Mouse (Mus musculus) kidney, adult 9 months (tissue): ENCODE measurements at regions not wholly inside any gene's neighbourhood (a gene's known extent, or its start where the extent isn't known, plus 50 kb on each side); places are given as distances from the start of the nearest gene placed in this dataset.

Experiments
- DNase-seq: peaks from one replicate; pipeline ENCODE4 v3.0.0; 2022

DNA sequence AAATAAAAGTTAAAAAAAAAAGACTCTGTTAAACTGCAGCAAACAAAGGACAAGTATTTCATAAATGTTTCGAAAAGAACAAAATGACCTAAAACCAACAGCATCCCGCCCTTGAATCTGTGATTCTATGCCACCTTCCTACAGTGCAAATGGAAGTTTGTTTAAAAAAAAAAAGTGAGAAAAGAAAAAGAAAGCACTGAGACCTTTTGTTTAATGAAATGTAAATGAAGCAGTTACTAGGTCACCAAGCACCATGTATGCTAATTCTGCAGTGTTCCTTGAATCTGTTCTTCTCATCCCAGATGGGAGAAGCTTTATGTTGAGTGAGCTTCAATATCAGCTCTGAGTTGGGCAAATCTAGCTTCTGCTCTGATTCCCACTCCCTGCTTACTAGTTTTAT lies 64.8 kb downstream of the Dnajb9 start:
- DNase-seq = no peak

DNA sequence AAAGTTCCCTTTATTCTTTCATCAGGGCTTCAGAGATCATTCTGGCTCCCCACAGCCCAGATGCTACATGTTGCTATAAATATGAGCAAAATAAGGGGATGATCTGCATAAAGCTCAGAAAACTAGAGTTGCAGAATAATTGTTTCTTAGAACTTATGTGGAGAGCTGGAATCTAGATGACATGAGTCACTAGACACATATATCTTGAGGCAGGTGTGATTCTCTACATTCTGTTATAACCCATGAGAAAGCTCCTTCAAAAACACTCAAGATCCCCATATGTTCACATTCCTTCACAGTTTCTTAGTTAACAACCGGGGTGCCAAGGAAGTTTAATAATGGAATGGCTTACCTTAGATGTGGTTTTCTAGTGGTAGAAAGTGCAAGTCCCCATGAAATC lies 71.1 kb downstream of the Dnajb9 start:
- DNase-seq = no peak

DNA sequence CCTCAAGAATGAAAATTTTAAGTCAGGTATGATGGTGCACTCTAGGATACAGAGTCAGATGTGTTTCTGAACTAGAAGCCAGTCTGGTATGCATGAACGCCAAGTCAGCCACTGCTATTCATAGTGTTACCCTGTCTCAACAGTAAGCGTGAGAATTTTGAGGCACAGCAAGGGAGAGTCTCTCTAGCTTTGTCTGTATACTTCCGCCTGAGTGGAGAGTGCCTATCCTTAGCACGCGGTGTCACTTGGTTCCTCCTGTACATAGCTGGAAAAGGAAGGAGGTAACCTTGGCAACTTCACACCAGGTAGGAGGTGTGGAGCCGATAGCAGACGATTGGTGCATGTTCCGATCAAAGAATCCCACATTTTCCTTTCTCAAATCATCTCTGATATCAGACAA lies 81.3 kb downstream of the Dnajb9 start:
- no peak for DNase-seq

DNA sequence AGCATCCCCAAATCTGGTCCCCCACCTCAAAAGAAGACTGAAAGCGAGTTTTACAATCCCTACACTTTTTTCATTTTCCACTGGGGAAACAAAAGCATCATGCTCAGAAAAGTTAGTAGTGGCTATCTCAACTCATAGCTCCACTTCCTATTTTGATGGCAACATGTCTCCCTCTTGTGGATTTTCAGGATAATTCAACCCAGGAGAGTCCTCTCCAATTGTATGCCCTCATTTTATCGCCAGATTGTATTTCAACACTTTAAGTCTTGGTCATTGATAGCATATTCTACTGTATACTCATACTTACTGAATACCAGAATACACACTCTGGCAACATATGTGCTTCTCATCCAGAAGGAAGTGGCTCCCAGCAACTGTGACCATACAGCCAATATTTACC lies 105.0 kb downstream of the Dnajb9 start:
- DNase-seq = peak; percentile 6

DNA sequence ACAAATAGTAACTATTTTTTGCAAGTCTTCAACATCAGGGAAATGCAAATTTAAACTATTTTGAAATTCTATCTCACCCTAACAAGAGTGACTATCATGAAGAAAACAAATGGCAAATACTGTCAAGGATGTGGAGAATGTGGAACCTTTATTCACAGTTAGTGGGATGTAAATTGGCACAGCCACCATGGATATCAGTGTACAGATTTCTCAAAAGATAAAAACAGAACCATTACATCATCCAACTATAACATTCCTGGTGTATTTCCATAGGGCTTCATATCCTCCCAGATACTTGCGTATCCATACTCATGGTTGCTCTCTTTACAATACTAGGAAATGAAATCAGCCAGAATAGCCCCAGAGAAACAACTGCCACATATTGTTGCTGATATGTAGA lies 110.9 kb downstream of the Dnajb9 start:
- no peak for DNase-seq

DNA sequence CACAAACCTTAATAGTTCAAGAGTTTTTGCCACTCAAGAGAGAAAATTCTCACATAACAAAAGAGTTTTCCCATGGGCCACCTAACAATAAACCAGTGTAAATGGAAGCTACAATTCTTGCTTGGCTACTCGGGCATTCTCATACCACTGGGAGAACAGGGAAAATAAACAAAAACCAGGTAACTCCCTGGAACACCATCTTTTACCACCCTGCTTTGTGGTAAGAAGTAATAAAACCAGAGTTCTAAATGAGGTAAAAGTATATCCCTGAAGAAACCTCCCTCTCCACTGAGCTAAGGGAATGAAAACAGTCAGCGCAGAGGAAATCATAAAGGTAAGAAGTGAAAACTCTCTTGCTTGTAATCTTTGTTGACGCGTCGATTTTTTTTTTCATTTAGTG lies 138.4 kb downstream of the Dnajb9 start:
- DNase-seq = no peak

DNA sequence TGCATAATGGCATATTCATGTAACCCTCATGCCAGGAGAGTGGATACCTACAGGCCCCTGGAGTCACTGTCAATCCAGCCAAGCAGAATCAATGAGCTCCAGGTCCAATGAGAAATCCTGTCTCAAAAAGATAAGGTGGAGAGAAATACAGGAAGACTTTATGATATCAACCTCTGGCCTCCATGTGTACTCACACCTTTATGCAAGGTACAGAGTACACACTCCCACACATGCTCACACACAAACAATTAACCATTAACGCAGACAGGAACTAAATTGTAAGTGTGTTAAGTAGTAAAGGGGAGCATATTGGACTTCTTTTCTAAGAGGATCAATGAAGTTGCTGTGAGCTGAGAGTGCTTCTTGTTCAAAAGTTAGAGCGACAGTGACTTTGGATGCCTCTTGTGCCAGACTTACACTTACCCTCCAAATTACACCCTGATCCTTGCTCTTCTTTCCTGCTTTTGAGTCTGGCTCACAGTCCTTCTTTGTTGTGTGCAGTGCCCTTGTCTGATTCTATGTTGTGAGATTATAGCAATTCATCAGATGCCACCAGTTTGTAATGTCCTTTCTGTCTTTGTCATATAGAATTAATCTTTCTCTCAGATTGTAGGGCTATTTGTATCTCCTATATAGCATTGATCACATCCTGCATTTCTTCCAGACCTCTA lies 153.5 kb downstream of the Dnajb9 start:
- DNase-seq = no peak

DNA sequence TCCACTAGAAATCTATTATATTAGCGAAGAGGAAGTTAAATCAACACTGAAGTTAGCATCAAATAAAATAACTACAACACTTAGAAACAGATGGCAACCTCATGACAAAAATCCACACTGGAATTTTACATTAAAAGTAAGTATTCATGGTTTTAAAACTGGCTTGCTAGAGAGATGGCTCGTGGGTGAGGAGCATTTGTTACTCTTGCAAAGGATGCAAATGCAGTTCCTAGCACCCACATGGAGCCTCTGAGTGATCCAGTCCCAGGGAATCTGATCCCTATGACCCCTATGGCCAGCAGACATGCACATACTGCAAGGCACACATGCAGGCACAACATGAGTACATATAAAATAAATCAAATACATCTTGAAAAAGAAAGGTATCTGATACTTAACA lies 164.3 kb downstream of the Dnajb9 start:
- DNase-seq = no peak

DNA sequence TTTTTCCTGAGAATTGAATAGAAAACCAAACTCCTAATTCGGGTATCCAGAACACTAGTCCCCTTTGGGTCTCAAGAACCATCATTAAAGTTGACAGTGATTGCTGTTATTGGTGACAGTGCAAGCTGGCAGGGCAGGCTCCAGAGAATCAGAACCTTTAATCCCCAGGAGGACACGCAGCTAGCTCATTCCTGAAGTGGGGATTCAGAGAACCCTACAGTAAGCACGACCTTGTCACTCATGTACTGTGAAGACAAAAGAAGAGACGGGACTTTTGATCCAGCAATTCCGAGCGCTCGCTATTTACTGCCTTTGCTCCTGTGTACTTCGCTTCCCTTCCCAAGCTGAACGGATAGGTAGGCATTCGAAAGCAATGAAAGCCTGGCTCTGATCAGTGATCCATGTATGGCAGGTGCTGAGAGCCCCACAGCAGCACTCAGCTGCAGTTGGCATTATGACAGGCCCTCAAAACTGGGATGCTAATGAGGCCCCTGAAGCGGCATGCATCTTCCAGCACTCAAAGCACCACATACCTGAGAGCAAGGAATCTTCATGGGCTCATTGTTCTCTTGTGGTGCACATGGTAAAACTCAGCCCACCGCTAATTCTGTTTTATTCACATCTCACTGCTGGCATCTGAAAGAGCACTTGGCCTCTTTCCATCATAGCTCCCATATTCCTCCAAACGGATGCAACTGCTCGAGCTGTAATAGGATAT lies 165.6 kb downstream of the Dnajb9 start:
- no peak for DNase-seq

DNA sequence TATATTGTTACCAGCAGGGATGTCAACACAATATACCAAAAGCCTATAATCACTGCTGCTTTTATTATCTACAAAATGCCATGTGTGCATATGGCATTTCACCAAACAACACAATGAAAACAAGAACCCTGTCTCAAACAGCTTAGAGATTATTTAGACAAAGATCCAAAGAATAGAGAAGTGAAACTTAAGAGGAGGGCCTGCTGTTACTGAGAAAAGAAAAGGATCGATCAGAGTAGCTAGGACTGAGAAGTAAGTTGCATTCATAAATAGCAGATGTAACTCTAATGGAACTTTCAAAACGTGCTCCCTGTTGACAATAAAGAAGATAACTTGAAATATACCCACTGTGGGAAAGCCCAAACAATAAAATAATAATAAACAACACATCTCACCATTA lies 203.3 kb downstream of the Dnajb9 start:
- no peak for DNase-seq

DNA sequence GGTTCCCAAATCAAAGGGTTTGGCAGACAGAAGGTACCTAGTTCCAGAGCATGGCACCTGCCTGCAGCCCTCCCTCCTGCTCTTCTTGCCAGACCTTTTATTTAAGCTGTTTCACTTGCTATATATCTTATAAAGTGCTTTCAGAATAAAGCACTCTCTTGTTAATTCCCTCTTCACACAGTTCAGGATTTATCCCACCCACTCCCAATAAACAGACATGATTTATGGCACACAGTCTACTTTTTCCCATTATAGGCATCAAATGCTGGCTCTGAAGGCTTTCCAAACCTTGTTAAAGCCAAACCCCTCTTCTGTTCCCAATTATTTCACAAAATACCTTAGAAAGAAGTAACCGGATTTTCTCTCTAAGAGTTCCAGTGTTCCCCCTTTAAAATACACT lies 226.6 kb downstream of the Dnajb9 start:
- DNase-seq = no peak

DNA sequence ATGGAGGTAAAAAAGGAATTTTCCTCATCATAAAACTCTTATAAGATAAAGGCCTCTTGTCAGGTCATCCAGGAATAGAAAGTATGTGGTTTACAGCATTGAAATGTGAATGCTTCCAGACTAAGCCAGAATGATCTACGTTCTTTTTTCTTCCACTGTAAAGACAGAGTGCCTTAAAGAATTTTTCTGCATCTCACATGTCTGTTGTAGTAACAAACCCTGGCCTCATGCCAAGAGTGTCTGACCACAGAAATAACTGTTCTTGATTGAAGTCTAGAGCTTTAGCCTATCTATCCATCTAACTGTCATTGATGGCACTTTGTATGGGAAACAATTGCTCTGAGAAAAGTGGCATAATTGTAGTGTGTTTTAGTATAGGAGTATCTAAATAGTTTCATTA lies 246.2 kb downstream of the Dnajb9 start:
- DNase-seq = no peak

DNA sequence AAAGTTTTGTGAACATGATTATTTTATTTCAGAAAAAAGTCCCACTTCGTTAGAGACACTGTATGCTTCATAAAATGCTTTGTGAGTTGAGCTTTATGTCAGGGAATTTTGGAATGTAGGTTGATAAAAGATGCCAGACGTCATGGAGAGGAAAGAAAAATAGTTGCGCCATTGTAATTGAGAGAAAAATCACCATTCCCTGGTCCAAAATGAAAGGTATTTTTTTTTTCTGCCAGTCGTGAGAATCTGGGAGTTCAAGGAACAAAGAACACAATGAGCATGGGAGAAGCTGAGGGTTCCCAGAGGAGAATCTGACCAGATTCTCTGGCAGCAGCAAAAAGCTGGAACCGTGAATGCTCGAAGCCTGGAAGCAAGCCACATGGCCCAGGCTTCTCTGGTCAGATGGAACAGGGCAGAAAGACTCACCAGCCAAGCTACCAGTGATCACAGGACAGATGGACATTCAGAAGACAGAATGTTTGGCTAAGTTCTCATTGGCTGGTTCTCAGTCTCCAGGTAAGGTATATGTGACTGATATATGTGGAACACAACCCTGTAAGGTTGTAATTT lies 247.5 kb downstream of the Dnajb9 start:
- DNase-seq = peak; percentile 23

DNA sequence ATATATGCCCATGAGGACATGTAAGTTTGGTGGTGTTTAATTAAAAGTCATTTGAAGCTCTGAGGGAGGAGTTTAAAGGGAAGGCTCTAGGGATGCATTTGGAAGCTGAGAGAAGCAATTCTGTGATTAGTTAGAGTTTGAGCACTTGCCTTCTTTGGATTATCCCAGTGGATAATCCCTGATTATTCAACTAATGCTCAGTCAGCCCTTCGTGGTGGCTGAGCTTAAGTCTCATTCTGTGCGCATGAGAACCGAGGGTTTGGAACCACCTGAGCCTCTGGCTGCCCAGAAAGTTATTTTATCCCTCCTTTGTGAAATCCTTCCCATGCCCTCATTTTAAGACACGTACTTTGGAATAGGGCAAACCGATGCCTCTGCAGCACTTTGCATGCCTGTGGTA lies 285.9 kb downstream of the Dnajb9 start:
- DNase-seq = no peak

DNA sequence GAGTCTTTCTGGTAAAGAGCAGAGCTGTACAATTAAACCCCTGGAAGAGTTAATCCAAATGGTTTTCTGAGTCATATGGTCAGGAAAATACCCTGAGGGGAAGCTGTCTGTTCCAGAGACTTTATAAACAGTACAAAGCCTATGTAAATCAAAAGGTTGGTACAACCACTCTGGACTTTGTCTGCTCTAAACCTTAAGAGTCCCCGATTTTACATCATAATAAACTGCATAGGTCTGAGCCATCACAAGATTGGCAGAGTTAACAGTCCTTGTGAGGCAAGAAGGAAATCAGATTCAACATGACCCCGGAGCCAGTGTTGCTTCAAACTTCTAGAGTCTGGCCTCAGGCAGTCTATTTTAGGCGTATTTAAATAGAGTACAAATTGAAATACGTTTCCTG lies 289.7 kb downstream of the Dnajb9 start:
- DNase-seq = no peak

DNA sequence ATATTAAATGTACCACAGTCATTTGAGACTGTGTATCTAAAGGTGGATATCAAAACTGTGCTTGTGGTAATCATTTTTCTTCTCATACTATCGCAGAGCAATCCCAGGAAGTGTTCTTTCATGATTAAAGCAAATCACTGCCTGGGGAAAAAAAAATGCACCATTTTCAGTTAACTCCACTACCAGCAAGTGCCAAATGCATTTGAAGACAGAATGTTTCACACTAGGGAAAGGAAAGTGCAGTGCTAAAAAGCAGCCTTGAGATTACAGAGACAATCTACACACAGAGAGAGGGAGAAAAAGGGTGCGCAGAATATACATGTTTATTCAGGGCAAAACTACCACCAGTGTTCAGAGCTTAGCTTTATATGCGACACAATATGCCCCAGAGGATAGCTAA lies 291.0 kb downstream of the Dnajb9 start:
- DNase-seq = no peak

DNA sequence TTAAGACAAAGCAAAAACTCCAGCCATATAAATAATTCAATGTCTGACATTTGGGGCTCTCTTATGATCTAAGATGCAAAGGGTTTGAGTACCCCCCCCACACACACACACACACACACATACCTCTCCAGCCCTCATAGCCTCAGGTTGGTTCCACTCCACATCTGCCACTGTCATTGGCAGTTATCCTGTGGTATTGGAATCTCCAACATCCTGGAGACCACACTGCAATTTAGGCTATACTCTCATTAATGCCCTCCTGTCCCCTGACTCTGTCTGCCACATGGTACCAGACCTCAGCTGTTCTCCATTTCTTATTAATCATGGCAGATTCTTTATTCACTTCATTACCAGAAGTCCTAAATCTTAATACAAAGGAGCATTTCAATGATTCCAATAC lies 293.3 kb downstream of the Dnajb9 start:
- no peak for DNase-seq

DNA sequence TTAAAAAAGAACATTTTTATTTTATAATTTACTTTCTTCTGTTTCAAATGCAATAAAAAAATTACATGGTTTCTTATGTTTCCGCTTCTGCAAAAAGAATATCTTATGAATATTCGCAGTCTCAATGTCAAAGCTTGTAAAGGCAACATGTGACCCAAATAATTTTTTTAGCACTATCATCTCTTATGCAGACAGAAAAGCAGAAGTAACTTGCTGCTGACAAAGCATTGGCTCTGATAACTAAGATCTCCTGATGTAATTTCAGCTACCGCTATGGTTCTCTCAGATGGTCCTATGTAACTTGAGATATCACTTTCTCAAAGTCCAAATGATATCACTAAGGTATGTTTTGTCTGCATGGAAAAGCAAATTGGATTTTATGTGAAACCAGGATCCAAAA lies 310.9 kb downstream of the Dnajb9 start:
- DNase-seq = no peak

DNA sequence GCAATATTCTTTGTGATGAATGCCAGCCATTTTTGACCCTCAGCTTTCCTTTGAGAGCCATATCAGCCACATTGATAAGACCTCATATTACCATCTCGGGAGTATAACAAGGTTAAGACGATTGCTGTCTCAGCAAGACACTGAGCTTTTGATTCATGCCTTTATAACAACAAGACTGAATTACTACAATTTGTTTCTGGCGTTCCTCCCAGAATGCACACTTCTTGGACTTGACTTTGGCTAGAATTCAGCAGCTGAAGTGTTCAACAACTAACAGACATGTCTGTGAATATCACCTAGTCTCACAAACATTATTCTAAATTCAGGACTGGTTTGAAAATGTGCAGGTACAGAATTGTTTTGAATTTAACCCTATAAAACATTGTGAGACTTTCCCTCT lies 324.5 kb downstream of the Dnajb9 start:
- DNase-seq = no peak

DNA sequence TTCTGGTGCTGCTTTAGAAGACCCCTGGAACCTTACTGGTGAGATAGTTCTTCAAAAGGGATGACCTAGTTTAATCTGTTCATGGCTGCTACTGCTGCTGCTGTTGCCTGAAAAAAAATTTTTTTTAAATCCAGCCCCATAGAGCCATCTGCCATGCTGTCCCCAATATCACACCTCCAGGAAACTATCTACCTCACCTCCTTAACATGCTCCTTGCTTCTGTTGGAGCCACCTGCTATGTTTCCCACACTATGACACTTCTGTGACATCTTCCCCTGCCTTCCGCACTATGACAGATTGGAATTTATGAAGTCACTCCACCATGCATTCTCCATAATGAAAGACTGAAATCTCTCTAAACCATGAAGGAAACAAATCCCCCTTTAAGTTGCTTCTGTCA lies 349.6 kb downstream of the Dnajb9 start:
- no peak for DNase-seq

DNA sequence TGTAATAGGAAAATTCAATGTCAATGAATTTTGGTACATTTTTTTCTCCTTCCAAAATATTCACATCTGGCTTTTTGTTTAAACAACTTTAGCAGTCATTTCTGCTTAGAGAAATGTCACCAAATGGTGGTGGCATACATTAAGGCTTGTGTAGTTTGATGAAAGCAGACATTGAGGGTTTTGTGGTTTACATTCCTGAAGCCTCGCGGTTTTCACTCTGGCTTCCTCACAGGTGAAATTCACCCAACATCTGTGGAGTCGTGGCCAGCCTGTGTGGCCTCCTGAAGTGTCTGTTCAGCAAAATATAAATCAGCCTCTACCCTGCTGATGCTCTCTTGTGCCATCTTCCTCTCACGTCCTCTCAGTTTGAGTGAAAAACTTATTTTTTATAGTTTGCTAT lies 353.8 kb downstream of the Dnajb9 start:
- no peak for DNase-seq

DNA sequence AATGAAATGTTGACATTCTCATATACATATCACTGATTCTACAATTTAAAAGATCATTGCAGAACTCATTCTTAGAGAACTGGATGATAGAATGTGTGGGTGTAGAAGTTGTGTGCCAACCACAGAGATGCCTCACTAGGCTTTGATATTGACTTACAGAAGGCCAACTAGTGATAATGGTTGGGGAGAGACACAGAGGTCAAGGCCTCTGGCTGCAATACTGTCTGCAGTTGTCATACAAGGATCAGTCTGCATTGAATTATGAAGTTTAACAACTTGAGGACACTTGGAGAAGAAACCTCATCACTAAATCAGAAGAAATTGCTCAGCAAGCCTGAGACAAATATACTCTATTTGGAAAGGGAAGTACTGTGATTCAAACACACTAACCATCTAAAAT lies 357.9 kb downstream of the Dnajb9 start:
- no peak for DNase-seq

DNA sequence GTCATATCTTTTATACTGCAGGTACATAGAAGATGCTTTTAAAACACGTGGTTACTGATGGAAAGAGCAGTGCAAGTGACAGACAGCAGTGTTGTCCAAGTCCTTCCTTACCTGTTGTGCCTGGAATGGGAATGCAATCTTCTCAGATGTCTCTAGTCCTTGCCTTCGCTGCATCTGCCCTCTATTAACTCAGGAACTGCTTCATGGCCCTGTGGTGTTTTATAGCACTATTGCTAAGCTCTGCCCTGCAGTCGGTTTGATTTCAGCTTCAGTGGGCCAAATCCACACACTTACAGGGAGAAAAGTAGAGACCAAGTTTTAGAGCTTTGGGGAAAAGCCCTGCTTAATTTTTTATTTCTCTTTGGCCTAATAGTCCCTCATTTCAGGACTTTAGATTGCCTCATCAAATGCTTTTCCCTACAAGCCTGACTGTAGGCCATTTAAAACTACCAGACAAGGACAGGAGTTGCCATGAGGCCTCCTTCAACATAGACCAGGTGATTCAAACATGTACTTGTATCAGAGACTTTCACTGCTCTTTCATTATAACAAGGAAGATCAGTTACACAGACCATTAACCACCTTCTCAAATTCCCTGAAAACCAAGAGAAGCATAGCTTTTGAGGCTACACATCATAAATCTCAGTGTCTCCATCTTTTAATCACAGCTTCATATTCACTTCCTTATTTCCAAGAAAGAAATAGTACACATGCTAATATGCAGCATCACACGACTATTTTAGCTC lies 358.7 kb downstream of the Dnajb9 start:
- DNase-seq = no peak
